Mouse (Mus musculus) heart, embryonic 11.5 days (tissue): ENCODE data around the gene Ppp2r2d. TPM values are rescaled to one million over a fixed set of nuclear protein-coding genes. Genes with fewer than 3 reads are reported as not detected.
A peak's percentile ranks its signal among the peaks of the same experiment; 100 is the strongest.

ENCODE experiments used
- ATAC-seq: fragments of 200-750 bp; cut with Nextera tagmentation; replicated peaks from 2 replicates; pipeline ENCODE4 v1.8.0; 2017; ENCODE audit warnings: moderate library complexity; ENCODE audit not compliant: insufficient number of reproducible peaks, low FRiP score, low TSS enrichment
- H3K27ac ChIP-seq: fragments of 300-500 bp; sonication (generic); 2 replicates; pipeline ENCODE4 v1.5.1; 2014; ENCODE audit warnings: mild to moderate bottlenecking, low read depth, low read length
- H3K27me3 ChIP-seq: fragments of 300-500 bp; sonication (generic); 2 replicates; pipeline ENCODE4 v1.6.1; 2014; ENCODE audit warnings: mild to moderate bottlenecking, low read length, mixed read lengths; ENCODE audit not compliant: control insufficient read depth, insufficient read depth
- H3K36me3 ChIP-seq: fragments of 300-500 bp; sonication (generic); 2 replicates; pipeline ENCODE4 v1.6.1; 2014; ENCODE audit warnings: mild to moderate bottlenecking, low read length, moderate library complexity, mixed read lengths; ENCODE audit not compliant: control insufficient read depth, insufficient read depth
- H3K4me1 ChIP-seq: fragments of 300-500 bp; sonication (generic); 2 replicates; pipeline ENCODE4 v1.6.1; 2014; ENCODE audit warnings: low read length; ENCODE audit not compliant: control insufficient read depth, insufficient read depth
- H3K4me2 ChIP-seq: fragments of 300-500 bp; sonication (generic); 2 replicates; pipeline ENCODE4 v1.6.1; 2014; ENCODE audit warnings: mild to moderate bottlenecking, moderate library complexity
- H3K4me3 ChIP-seq: fragments of 300-500 bp; sonication (generic); 2 replicates; pipeline ENCODE4 v1.5.1; 2014; ENCODE audit warnings: low read depth, low read length
- H3K9ac ChIP-seq: fragments of 300-500 bp; sonication (generic); 2 replicates; pipeline ENCODE4 v1.6.1; 2014; ENCODE audit warnings: mild to moderate bottlenecking, low read depth, low read length, moderate library complexity
- H3K9me3 ChIP-seq: fragments of 300-500 bp; sonication (generic); replicated peaks from 2 replicates; pipeline ENCODE4 v1.6.1; 2016; ENCODE audit warnings: low read length; ENCODE audit not compliant: control insufficient read depth
- WGBS: fragments of 180-500 bp; shearing (Covaris S2); extraction: QIAGEN DNeasy Blood & Tissue Kit; methylation state at CpG from one replicate; pipeline ENCODE4 v1.1.7; 2014; ENCODE audit not compliant: insufficient replicate concordance; 5-methylcytosine and 5-hydroxymethylcytosine counted together
- polyA plus RNA-seq: library from polyadenylated mRNA; unstranded; fragments of >200 nt; fragmentation: Nextera tagmentation; extraction: Ambion mirVana; gene quantifications from 2 replicates; pipeline ENCODE4 v1.2.1, GENCODE M21; 2014

Gene Ppp2r2d
- polyA plus RNA-seq, 1 experiment from 2014 or later, result 42.8 TPM

DNA sequence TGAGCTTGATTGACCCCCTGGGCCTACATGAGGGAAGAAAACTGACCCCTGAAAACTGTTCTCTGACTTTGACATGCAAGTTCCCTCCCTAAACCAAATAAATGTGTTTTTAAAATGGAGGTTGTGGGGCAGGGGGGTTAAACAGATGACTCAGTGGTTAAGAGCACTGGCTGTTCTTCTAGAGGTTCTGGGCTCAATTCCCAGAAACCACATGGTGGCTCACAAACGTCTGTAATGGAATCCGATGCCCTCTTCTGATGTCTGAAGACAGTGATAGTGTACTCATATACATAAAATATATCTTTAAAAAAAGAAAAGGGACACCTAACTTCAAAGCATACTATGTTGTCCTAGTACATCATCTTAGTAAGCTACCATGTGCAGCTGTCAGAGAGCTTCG lies 29.2 kb downstream of the Ppp2r2d start:
- Histone ChIP-seq H3K4me2 (no peak overlapping the region), H3K36me3 (peaks cover 34% of the 10 kb centered on the region), H3K27me3 (no peaks in the 10 kb centered on the region), H3K9ac (no peak overlapping the region), H3K4me3 (no peak overlapping the region), H3K9me3 (no peaks in the 10 kb centered on the region), H3K27ac (no peak overlapping the region), H3K4me1 (no peaks in the 10 kb centered on the region)
- WGBS, result 88% methylated on average over 3 of the region's 3 CpGs
- no peak for ATAC-seq

- 86% methylated on average over 3 of the region's 3 CpGs for WGBS
- Histone ChIP-seq H3K9me3 (no peaks in the 10 kb centered on the region), H3K4me3 (no peak overlapping the region), H3K4me2 (no peak overlapping the region), H3K9ac (no peak overlapping the region), H3K4me1 (no peaks in the 10 kb centered on the region), H3K36me3 (peaks cover 15% of the 10 kb centered on the region), H3K27ac (no peak overlapping the region), H3K27me3 (no peaks in the 10 kb centered on the region)
- no peak for ATAC-seq
Observed at GRCm38 (mm10) chr7:138883724-138884123, 37.8 kb downstream of the Ppp2r2d start.

DNA sequence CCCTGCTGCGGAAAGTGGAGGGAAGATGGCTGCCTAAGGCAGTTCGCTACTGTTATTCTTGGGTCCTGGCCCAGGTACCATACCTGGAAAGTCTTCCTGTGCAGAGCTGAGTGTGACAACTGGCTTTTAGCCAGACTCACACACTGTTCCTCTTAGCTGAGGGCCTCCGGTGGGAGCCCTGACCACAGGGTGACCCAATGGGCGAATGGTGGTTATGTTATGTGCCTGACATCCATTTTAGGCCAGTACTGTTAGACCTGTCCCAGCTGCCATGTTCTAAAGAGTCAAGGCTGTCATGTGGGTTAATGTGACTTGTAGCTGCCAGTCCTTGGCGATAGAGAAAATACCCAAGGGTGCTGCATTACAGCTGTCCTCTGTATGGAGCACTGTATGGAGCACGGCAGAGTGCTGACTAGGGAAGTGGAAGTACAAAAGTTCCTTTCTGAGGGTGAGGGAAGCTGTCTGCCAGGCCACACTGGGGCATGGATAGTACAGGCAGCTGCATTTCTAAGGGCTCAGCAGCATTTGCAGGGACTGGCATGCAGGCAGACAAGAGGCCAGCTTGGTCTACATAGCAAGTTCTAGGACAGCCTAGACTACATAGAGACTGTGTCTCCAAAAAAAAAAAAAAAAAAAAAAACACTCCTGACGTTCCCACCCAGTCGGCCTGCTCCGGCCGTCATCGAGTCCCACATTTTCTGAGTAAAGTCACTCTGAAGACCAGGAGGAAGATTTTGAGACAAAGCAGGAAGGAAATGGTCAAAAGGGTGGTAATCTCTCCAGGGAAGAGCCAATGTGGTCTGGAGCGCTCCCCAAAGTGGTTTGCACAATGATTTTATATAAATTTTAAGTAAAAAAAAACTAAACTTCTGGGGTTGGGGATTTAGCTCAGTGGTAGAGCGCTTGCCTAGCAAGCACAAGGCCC lies 39.7 kb downstream of the Ppp2r2d start:
- Histone ChIP-seq H3K4me2 (no peak overlapping the region), H3K36me3 (peaks cover 7% of the 10 kb centered on the region), H3K4me1 (no peaks in the 10 kb centered on the region), H3K9ac (no peak overlapping the region), H3K9me3 (no peaks in the 10 kb centered on the region), H3K27ac (no peak overlapping the region), H3K4me3 (no peak overlapping the region), H3K27me3 (no peaks in the 10 kb centered on the region)
- WGBS, result 86% methylated on average over 12 of the region's 13 CpGs
- ATAC-seq, result no peak

- Histone ChIP-seq H3K4me1 (no peaks in the 10 kb centered on the region), H3K9ac (no peak overlapping the region), H3K9me3 (no peaks in the 10 kb centered on the region), H3K27me3 (no peaks in the 10 kb centered on the region), H3K36me3 (peaks cover 20% of the 10 kb centered on the region), H3K4me3 (no peak overlapping the region), H3K4me2 (no peak overlapping the region), H3K27ac (no peak overlapping the region)
- ATAC-seq, result no peak
- WGBS, result 75% methylated on average over 2 of the region's 2 CpGs
Observed at GRCm38 (mm10) chr7:138898122-138898521, 52.2 kb downstream of the Ppp2r2d start.

DNA sequence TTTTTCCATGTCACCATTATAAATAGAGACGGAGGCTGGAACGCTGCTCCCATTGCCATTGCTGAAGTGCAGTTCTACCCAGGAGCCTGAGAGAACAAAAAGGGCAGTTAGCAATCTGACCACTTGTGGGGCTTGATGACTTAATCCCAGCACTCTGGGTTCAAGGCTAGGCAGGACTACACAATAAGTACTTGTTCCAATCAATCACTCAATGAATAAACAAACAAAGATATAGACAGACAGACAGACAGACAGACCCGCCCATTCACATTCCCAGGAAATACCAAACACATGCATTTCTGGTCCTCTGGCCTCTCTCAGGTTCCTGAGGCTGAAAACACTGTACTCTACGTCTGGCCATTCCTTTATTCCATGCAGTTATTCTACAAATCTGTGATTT lies 52.9 kb downstream of the Ppp2r2d start:
- no peaks in the 10 kb centered on the region for H3K9me3 ChIP-seq
- no peak overlapping the region for H3K9ac ChIP-seq
- no peak overlapping the region for H3K4me2 ChIP-seq
- ATAC-seq, result no peak
- H3K4me3 ChIP-seq, result no peak overlapping the region
- WGBS, result 79% methylated on average over 4 of the region's 4 CpGs
- no peaks in the 10 kb centered on the region for H3K27me3 ChIP-seq
- no peak overlapping the region for H3K27ac ChIP-seq
- peaks cover 17% of the 10 kb centered on the region for H3K36me3 ChIP-seq
- H3K4me1 ChIP-seq, result peaks cover 2% of the 10 kb centered on the region; the same call in 1 of the 2 replicates

DNA sequence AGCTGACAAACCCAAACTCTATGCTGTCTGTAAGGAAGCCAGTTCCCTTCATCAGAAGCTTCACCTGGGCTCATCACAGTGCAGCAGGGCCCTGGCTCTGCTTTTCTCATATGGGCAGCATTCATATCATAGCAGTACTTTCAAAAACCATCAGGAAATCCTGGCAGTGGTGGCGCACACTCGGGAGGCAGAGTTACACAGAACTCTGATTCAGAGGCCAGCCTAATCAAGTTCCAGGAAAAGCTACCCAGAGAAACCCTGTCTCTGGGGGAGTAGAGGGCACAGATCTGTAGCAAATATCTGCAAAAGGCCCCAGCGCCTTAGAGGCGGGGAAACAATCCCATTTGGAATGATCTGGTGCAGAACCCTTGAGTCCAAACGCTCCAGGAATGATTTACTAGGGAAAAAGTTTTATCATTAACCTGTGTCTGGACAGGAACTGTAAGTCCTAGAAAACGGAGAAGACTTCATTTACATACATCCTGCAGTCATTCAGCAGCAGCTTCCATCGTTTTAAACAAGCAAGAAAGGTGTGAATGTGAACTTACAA lies 58.1 kb downstream of the Ppp2r2d start:
- H3K27me3 ChIP-seq, result no peaks in the 10 kb centered on the region
- H3K9me3 ChIP-seq, result no peaks in the 10 kb centered on the region
- no peaks in the 10 kb centered on the region for H3K36me3 ChIP-seq
- peaks cover 20% of the 10 kb centered on the region for H3K4me1 ChIP-seq
- no peak for ATAC-seq
- H3K4me3 ChIP-seq, result no peak overlapping the region
- no peak overlapping the region for H3K9ac ChIP-seq
- H3K4me2 ChIP-seq, result no peak overlapping the region
- no peak overlapping the region for H3K27ac ChIP-seq
- 59% methylated on average over 7 of the region's 7 CpGs for WGBS

- Histone ChIP-seq H3K4me1 (peaks cover 23% of the 10 kb centered on the region), H3K9ac (peak overlapping the region; percentile 50; the same call in 1 of the 2 replicates), H3K27me3 (no peaks in the 10 kb centered on the region), H3K9me3 (no peaks in the 10 kb centered on the region), H3K4me3 (peak overlapping the region; percentile 70), H3K27ac (peak overlapping the region; percentile 51), H3K4me2 (peak overlapping the region; percentile 74), H3K36me3 (no peaks in the 10 kb centered on the region)
- WGBS, result 47% methylated on average over 1 of the region's 1 CpGs
- no peak for ATAC-seq
Observed at GRCm38 (mm10) chr7:138906441-138906840, 60.6 kb downstream of the Ppp2r2d start.

GRCm38 (mm10) chr7:138907043-138907442 lies 61.2 kb downstream of the Ppp2r2d start:
- 3% methylated on average over 7 of the region's 7 CpGs for WGBS
- peaks cover 23% of the 10 kb centered on the region for H3K4me1 ChIP-seq
- no peaks in the 10 kb centered on the region for H3K36me3 ChIP-seq
- 0 out of 2 replicates have a peak, but pooled peaks have one; percentile 43 for ATAC-seq
- peak overlapping the region; percentile 50 for H3K9ac ChIP-seq
- H3K27me3 ChIP-seq, result no peaks in the 10 kb centered on the region
- H3K4me2 ChIP-seq, result peak overlapping the region; percentile 74
- H3K4me3 ChIP-seq, result peak overlapping the region; percentile 70
- peak overlapping the region; percentile 51 for H3K27ac ChIP-seq
- no peaks in the 10 kb centered on the region for H3K9me3 ChIP-seq
